Mouse (Mus musculus): Measurements from ENCODE around the gene Pigq.

DNA sequence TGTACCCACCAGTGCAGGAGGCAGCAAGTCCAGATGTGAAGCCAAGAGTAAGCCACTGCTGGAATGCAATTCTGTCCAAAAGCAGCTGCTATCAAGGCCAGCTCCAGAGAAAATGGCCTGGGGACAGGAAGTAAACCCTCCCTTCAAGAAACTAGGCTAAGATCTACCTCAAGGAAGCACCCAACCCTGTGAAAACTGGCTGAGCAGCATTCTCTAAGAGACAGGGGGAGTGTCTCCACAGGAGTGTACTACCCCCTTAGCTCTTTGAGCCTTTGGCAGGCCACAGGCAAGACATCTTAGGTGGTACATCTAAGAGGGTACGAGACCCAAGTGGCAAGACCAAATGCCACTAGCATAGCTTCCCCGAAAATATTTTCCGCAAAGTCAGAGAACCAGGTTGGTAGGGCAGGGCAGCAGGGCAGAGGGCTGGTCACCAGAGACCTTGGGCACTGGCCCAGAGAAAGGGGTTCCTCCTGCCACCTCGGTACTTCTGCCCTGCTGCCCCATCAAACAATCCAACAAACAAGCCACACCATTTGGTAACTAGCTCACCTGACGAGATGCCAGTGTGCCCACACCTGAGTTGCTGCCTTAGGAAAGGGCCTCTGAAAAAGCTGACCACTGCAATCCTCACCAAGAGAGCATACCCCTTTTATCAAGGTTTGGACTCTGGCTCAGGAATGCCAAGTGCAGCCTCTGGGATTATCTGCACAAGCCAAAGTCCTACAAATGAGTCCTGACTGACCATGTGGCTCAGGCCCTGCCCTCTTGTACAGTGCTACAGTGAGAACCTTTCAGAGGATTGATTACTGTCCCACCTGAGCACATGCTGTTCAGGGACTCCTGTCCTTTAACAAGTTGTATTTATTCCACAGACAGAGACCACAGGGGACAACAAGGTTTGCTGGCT lies 35.3 kb upstream of the Pigq start:
- no peak for TF ChIP-seq POLR2A (IDR thresholded peaks at IDR 0.05; ENCODE audit: extremely low read depth, insufficient read depth, low read length)
- TF ChIP-seq CTCF (IDR thresholded peaks at IDR 0.05; ENCODE audit: low read depth, low read length), result no peak

All from liver, adult 2 months (tissue).